Mouse (Mus musculus) forebrain, embryonic 12.5 days (tissue): Measurements from ENCODE around the gene Dusp16. TPM values are rescaled to one million over a fixed set of nuclear protein-coding genes. Genes with fewer than 3 reads are reported as not detected.

Experiments used
- ATAC-seq: fragments of 200-750 bp; cut with Nextera tagmentation; 2 replicates; pipeline ENCODE4 v1.8.0; 2017; ENCODE audit warnings: moderate TSS enrichment; ENCODE audit not compliant: low FRiP score
- H3K27ac ChIP-seq: fragments of 300-500 bp; sonication (generic); 2 replicates; pipeline ENCODE4 v1.5.1; 2016; ENCODE audit warnings: mild to moderate bottlenecking
- H3K27me3 ChIP-seq: fragments of 300-500 bp; sonication (generic); 2 replicates; pipeline ENCODE4 v1.6.1; 2016; ENCODE audit warnings: mild to moderate bottlenecking
- H3K36me3 ChIP-seq: fragments of 300-500 bp; sonication (generic); replicated peaks from 2 replicates; pipeline ENCODE4 v1.6.1; 2016; ENCODE audit warnings: mild to moderate bottlenecking
- H3K4me1 ChIP-seq: fragments of 300-500 bp; sonication (generic); 2 replicates; pipeline ENCODE4 v1.6.1; 2016
- H3K4me2 ChIP-seq: fragments of 300-500 bp; sonication (generic); 2 replicates; pipeline ENCODE4 v1.6.1; 2016; ENCODE audit warnings: mild to moderate bottlenecking, moderate library complexity
- H3K4me3 ChIP-seq: fragments of 300-500 bp; sonication (generic); replicated peaks from 2 replicates; pipeline ENCODE4 v1.5.1; 2016; ENCODE audit warnings: mild to moderate bottlenecking
- H3K9ac ChIP-seq: fragments of 300-500 bp; sonication (generic); 2 replicates; pipeline ENCODE4 v1.6.1; 2016; ENCODE audit warnings: mild to moderate bottlenecking
- H3K9me3 ChIP-seq: fragments of 300-500 bp; sonication (generic); 2 replicates; pipeline ENCODE4 v1.6.1; 2016
- WGBS: fragments of 180-500 bp; shearing (Covaris S2); methylation state at CpG from one replicate; pipeline ENCODE4 v1.1.7; 2016; 5-methylcytosine and 5-hydroxymethylcytosine counted together
- polyA plus RNA-seq: library from polyadenylated mRNA; unstranded; fragments of >200 nt; fragmentation: Nextera tagmentation; extraction: Ambion mirVana; gene quantifications from 2 replicates; pipeline ENCODE4 v1.2.1, GENCODE M21; 2016

Gene Dusp16
- polyA plus RNA-seq, 1 experiment from 2014 or later = 22.0 TPM

DNA sequence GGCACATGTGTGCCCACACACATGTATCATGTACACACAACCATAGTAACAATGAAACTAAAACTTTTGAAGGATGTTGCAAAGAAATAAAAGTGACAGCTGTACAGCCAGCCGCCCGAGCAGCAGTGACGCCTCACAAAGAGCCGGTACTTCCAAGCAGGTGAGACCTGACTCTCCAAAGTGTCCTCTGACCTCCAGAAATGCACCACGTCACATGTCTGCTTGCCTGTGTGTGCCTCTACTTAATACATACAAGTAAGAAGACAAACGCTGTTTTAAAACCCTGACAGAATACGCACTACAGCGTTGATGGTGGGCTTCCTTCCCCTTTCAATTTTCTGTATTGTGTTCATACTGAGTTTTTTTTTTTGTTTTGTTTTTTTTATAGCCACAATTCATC is 69.5 kb downstream of the Dusp16 start:
- no peak overlapping the region for H3K4me2 ChIP-seq
- no peak overlapping the region for H3K27ac ChIP-seq
- WGBS = 88% methylated on average over 8 of the region's 8 CpGs
- ATAC-seq = no peak
- peaks cover 68% of the 10 kb centered on the region for H3K36me3 ChIP-seq
- H3K4me3 ChIP-seq = no peak overlapping the region
- H3K9me3 ChIP-seq = no peaks in the 10 kb centered on the region
- H3K9ac ChIP-seq = no peak overlapping the region
- H3K27me3 ChIP-seq = no peaks in the 10 kb centered on the region
- no peaks in the 10 kb centered on the region for H3K4me1 ChIP-seq

DNA sequence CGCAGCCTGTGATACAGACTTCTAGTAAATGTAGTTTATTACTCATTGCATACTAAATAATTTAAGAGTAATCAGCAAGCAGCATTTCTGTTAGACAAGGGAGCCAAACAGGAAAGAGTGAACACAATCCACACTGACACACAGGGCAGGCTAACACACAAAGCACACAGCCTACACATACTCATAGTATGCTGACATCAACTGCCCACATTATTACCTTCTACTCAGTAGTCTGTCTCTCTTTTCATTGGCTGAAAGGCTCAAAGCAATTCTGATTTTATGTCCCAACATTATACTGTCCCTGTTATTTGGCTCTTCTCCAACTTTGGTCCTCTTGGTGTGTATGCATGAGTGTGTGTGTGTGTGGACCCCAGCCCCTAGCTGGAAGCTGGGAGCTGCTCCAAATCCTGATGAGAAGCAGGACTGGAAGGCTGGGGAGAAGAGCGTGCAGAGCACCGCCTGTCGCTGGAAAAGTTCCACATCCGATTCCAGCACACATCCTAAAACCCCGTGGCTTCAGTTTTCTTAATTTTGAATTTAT is 70.6 kb downstream of the Dusp16 start:
- Histone ChIP-seq H3K36me3 (peaks cover 79% of the 10 kb centered on the region), H3K4me3 (no peak overlapping the region), H3K9ac (no peak overlapping the region), H3K27ac (no peak overlapping the region), H3K9me3 (no peaks in the 10 kb centered on the region), H3K4me1 (no peaks in the 10 kb centered on the region), H3K4me2 (no peak overlapping the region), H3K27me3 (no peaks in the 10 kb centered on the region)
- WGBS = 96% methylated on average over 6 of the region's 6 CpGs
- no peak for ATAC-seq

DNA sequence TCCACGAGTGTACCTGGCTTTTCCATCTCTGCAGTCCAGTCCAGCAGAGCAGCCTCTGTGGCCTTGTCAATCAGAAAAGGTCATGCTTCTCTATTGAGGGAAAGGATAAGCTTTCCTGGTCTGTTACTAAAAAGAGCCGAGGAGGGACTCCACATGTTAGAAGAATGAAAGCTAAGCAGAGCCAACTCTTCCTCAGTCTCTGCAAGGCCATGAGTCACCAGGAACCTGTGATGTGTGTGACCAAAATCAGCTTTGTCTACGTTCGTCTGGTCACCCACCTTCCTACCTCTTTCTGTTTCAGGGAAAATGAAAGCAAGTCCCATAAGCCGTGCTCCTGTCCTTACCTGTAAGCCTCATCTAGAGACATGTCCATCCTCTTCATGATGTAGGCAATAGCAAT is 72.3 kb downstream of the Dusp16 start:
- Histone ChIP-seq H3K4me3 (no peak overlapping the region), H3K9ac (no peak overlapping the region), H3K36me3 (peaks cover 85% of the 10 kb centered on the region), H3K27ac (no peak overlapping the region), H3K9me3 (no peaks in the 10 kb centered on the region), H3K4me1 (no peaks in the 10 kb centered on the region), H3K27me3 (no peaks in the 10 kb centered on the region), H3K4me2 (no peak overlapping the region)
- 88% methylated on average over 5 of the region's 5 CpGs for WGBS
- ATAC-seq = no peak

DNA sequence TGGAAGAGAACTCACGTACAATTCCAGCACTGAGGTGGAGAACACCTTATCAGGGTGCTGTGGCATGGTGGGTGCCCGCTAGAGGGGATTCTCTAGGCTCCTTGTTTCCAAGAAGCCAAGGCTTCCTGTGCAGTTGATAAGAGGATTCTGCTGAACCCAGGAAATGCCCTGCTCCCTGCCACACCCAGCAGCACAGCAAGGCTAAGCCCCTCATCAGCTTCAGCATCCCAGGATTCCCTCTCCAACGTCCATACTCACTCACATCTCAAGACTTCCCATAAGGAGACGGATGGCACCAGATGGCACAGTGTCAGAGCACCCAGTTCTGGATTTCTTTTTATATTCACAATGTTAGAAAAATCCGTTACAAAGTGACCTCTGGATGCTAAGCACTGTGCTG is 73.3 kb downstream of the Dusp16 start:
- 89% methylated on average over 5 of the region's 5 CpGs for WGBS
- no peak overlapping the region for H3K4me3 ChIP-seq
- no peak overlapping the region for H3K4me2 ChIP-seq
- no peak for ATAC-seq
- H3K27ac ChIP-seq = no peak overlapping the region
- no peaks in the 10 kb centered on the region for H3K9me3 ChIP-seq
- H3K9ac ChIP-seq = no peak overlapping the region
- no peaks in the 10 kb centered on the region for H3K4me1 ChIP-seq
- H3K27me3 ChIP-seq = no peaks in the 10 kb centered on the region
- H3K36me3 ChIP-seq = peaks cover 83% of the 10 kb centered on the region

DNA sequence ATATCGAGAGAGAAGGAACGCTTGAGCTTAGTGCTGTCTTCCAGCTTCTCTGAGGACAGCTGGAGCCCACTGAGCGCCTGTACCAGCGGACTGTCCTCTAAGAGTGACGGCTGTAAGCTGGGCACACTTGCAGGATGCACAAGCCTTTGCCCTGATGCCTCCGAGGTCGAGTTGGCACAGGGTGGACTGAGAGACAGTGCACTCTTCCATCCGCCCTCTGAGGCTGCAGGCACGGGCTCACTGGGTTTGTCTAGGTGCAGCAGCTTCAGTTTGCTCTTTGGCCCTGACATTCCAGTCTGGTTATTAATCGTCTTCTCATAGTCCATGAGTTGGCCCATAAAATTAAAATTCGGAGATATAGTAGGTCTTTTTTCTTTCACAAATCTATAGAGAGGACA is 73.8 kb downstream of the Dusp16 start:
- Histone ChIP-seq H3K27me3 (no peaks in the 10 kb centered on the region), H3K4me2 (no peak overlapping the region), H3K4me3 (no peak overlapping the region), H3K27ac (no peak overlapping the region), H3K36me3 (peaks cover 78% of the 10 kb centered on the region), H3K4me1 (no peaks in the 10 kb centered on the region), H3K9ac (no peak overlapping the region), H3K9me3 (no peaks in the 10 kb centered on the region)
- no peak for ATAC-seq
- WGBS = 95% methylated on average over 11 of the region's 11 CpGs

DNA sequence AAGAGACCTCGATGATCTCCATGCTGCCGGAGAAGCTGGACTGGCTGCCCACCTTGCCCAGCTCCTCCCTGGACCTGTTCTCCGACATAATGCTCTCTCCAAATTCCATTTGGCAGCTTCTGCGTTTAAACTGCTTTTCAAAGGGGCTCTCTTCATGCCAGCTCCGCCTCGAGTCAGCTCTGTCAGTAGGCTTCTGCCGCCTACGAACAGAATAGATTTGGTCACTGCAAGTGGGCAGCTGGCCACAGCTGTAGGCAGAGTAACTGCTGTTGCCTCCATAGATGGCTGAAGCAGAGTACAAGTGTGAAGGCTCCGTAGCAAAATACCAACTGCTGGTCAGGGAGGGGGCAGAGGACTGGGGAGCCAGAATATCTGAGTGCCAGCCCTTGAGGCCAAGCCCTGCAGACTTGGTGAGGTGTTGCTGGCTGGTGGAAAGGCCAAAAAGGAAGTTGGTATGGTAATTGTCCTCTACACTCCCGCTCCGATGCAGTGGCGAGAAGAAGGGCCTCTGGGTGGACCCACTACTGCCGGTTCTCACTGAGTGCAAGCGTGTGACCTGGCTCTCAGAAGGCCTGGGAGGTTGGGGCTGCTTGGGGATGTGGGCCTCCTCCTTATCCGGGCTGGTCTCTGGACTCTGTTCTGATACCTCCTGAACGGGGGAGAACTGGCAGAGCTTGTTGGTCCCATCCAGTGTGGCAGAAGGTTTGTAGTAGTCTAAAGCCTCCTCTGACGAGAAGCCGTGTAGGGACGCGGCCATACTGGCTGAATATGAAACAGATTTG is 74.3 kb downstream of the Dusp16 start:
- H3K27ac ChIP-seq = no peak overlapping the region
- peaks cover 74% of the 10 kb centered on the region for H3K36me3 ChIP-seq
- 94% methylated on average over 20 of the region's 20 CpGs for WGBS
- H3K9ac ChIP-seq = no peak overlapping the region
- H3K27me3 ChIP-seq = no peaks in the 10 kb centered on the region
- H3K4me3 ChIP-seq = no peak overlapping the region
- no peaks in the 10 kb centered on the region for H3K9me3 ChIP-seq
- H3K4me2 ChIP-seq = no peak overlapping the region
- no peak for ATAC-seq
- no peaks in the 10 kb centered on the region for H3K4me1 ChIP-seq

DNA sequence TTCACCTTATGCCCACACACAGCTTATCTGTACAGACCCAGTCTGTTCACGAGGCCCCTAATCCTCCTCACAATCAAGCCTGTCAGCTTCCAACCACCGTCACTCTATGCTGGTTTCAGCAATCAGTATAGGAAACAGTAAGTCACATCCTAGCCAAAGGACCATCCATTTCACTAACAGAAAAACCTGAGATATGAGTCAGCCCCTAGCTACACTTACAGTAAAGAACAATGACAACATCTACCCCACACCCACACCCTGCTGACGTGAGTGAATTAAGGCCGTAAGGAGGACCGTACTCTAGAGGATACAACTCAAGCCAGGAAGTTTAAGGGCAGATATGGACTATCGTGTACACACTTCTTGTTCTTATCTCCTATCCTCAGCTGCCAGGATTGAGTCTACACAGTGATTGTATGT is 76.2 kb downstream of the Dusp16 start:
- H3K27ac ChIP-seq = no peak overlapping the region
- ATAC-seq = no peak
- H3K9ac ChIP-seq = no peak overlapping the region
- H3K36me3 ChIP-seq = peaks cover 64% of the 10 kb centered on the region
- no peak overlapping the region for H3K4me2 ChIP-seq
- H3K27me3 ChIP-seq = no peaks in the 10 kb centered on the region
- 89% methylated on average over 6 of the region's 6 CpGs for WGBS
- H3K4me3 ChIP-seq = no peak overlapping the region
- no peaks in the 10 kb centered on the region for H3K9me3 ChIP-seq
- H3K4me1 ChIP-seq = no peaks in the 10 kb centered on the region

DNA sequence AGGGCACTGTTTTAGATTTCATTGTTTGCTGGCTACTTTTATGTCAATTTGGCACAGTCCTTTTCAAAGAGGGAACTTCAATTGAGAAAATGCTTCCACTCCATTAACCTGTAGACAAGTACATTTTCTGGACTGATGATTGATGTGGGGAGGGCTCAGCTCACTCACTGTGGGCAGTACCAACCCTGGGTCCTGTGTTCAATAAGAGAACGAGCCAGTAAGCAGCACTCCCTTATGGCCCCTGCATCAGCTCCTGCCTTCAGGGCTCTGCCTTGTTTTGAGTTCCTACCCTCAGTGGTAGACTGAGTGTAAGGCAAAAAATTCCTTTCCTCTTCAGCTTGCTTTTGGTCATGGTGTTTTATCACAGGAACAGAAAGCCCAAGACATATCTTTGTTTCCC is 78.5 kb downstream of the Dusp16 start:
- ATAC-seq = no peak
- no peak overlapping the region for H3K4me2 ChIP-seq
- no peaks in the 10 kb centered on the region for H3K4me1 ChIP-seq
- no peak overlapping the region for H3K4me3 ChIP-seq
- no peaks in the 10 kb centered on the region for H3K27me3 ChIP-seq
- H3K36me3 ChIP-seq = peaks cover 45% of the 10 kb centered on the region
- WGBS = 48% methylated on average over 1 of the region's 1 CpGs
- no peaks in the 10 kb centered on the region for H3K9me3 ChIP-seq
- no peak overlapping the region for H3K9ac ChIP-seq
- H3K27ac ChIP-seq = no peak overlapping the region

DNA sequence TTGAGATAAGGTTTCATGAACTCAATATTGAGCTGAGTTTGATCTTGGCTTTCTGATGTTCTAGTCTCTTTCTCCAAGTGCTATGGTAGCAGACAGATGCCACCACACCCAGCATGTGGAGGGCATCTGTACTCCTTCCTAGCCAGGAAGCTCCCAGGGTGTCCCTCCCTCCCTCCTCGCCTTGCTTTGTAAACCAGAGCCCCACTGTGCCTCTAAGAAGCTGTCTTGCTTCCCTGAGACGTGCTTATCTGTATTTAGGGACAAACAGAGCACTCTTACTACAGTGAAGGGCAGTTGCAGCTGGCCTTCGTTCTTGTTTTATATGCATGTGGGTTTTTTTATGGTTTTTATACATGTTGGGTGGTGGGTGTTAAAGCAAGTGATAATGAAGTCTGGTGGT is 79.1 kb downstream of the Dusp16 start:
- Histone ChIP-seq H3K9me3 (no peaks in the 10 kb centered on the region), H3K4me3 (no peak overlapping the region), H3K9ac (no peak overlapping the region), H3K4me1 (no peaks in the 10 kb centered on the region), H3K36me3 (peaks cover 39% of the 10 kb centered on the region), H3K27me3 (no peaks in the 10 kb centered on the region), H3K4me2 (no peak overlapping the region), H3K27ac (no peak overlapping the region)
- WGBS = 46% methylated on average over 3 of the region's 3 CpGs
- ATAC-seq = no peak

DNA sequence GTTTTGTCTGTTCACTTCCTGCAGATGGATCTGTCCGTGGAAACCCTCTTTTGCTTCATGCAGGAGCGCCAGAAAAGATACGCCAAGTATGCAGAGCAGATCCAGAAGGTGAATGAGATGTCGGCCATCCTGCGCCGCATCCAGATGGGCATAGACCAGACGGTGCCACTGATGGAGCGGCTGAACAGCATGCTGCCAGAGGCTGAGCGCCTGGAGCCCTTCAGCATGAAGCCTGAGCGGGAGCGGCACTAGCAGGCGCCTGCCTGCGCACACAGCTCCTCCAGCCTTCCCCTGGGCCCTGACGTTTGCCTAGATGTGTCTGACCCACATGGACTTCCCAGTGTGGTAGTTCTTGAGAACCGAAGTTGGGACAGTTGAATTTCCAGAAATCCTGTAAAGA is 82.4 kb downstream of the Dusp16 start:
- H3K9me3 ChIP-seq = no peaks in the 10 kb centered on the region
- H3K4me1 ChIP-seq = no peaks in the 10 kb centered on the region
- H3K36me3 ChIP-seq = peaks cover 10% of the 10 kb centered on the region
- no peak overlapping the region for H3K27ac ChIP-seq
- H3K9ac ChIP-seq = no peak overlapping the region
- H3K4me3 ChIP-seq = no peak overlapping the region
- ATAC-seq = no peak
- 87% methylated on average over 15 of the region's 15 CpGs for WGBS
- H3K4me2 ChIP-seq = no peak overlapping the region
- no peaks in the 10 kb centered on the region for H3K27me3 ChIP-seq

DNA sequence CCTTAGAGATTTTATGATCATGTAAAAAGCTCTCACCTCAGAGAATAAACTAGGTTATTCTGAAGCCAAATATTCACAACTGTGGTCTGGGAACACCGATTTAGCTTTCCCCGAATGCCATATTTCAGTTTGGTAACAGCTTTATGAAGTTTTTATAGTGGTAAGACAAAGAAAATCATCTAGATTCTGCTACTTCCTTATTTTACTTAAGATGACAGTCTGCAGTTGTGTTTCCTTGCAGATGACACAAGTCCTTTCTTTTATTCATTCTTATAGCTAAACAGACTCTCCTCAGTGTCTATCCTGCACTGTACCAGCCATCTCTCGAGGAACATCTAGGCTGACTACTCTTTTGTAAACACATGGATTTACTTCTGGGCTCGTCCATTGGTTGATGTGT is 86.0 kb downstream of the Dusp16 start:
- Histone ChIP-seq H3K36me3 (peaks cover 4% of the 10 kb centered on the region; the same call in 1 of the 2 replicates), H3K9me3 (no peaks in the 10 kb centered on the region), H3K27me3 (no peaks in the 10 kb centered on the region), H3K27ac (no peak overlapping the region), H3K4me3 (no peak overlapping the region), H3K9ac (no peak overlapping the region), H3K4me2 (no peak overlapping the region), H3K4me1 (no peaks in the 10 kb centered on the region)
- ATAC-seq = no peak
- 85% methylated on average over 4 of the region's 4 CpGs for WGBS

DNA sequence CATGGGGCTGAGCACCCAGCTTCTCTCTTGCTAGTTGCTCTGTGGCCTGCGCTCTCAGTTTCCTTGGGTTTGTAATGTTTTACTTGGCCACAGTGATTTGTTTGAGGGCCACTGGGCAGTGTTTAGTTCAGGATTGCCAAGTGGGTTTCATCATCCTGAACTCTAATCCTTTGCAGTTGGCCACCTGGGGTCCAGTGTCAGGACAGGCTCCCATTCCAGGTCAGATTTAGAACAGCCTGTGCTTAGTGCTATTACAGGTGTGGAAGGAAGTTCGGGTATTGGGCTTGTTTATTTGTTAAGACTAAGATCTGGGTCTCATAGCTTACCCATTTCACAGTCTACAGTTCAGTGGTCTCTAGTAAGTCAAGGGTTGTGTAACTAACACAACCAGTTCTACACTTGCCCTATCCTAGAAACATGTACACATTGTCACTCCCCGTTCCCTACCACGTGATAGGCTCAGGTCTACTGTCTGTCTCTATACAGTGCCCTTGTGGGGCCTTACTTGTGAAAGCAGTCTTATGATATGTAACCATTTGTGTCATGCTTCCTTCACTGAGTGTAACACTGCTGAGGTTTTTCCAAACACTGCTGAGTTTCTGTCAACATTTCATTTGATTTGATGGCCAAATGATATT is 89.3 kb downstream of the Dusp16 start:
- WGBS = 94% methylated on average over 4 of the region's 4 CpGs
- H3K4me2 ChIP-seq = no peak overlapping the region
- ATAC-seq = no peak

DNA sequence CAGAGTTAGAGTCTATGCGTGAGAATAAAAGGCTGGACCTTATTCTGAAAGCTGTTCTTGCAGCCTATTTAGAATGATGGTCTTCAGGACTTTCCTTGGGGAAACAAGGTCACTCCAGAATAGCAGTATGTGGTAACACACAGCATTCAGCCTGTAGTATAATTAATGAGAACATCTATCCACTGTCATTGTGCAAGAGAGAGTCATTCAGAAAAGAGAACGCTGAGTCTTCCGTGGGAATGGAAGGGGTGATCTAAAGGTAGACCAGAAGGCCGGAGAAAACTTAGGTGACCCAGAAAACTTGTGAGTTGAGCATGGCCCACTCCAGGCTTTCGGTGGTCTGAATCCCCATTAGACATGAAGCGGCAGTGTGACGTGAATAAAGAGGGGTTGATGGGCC is 90.2 kb downstream of the Dusp16 start:
- H3K4me1 ChIP-seq = peaks cover 9% of the 10 kb centered on the region; the same call in 1 of the 2 replicates
- WGBS = 92% methylated on average over 7 of the region's 7 CpGs
- no peaks in the 10 kb centered on the region for H3K9me3 ChIP-seq
- H3K27me3 ChIP-seq = no peaks in the 10 kb centered on the region
- no peak overlapping the region for H3K4me2 ChIP-seq
- H3K36me3 ChIP-seq = no peaks in the 10 kb centered on the region
- no peak overlapping the region for H3K27ac ChIP-seq
- ATAC-seq = no peak
- no peak overlapping the region for H3K9ac ChIP-seq
- no peak overlapping the region for H3K4me3 ChIP-seq

More for the DNA sequence above, 89.3 kb downstream of the Dusp16 start:
- H3K9me3 ChIP-seq = no peaks in the 10 kb centered on the region
- peaks cover 9% of the 10 kb centered on the region; the same call in 1 of the 2 replicates for H3K4me1 ChIP-seq
- no peaks in the 10 kb centered on the region for H3K27me3 ChIP-seq
- no peak overlapping the region for H3K27ac ChIP-seq
- no peak overlapping the region for H3K9ac ChIP-seq
- H3K36me3 ChIP-seq = no peaks in the 10 kb centered on the region
- no peak overlapping the region for H3K4me3 ChIP-seq
